Mouse (Mus musculus): ENCODE data around the gene Arhgap4. TPM values are rescaled to one million over a fixed set of nuclear protein-coding genes. Genes with fewer than 3 reads are reported as not detected.

Arhgap4 gene
- polyA plus RNA-seq (2014; fragmentation: Nextera tagmentation; extraction: Ambion mirVana) = 2.0 and 2.3 TPM in 2 replicates

DNA sequence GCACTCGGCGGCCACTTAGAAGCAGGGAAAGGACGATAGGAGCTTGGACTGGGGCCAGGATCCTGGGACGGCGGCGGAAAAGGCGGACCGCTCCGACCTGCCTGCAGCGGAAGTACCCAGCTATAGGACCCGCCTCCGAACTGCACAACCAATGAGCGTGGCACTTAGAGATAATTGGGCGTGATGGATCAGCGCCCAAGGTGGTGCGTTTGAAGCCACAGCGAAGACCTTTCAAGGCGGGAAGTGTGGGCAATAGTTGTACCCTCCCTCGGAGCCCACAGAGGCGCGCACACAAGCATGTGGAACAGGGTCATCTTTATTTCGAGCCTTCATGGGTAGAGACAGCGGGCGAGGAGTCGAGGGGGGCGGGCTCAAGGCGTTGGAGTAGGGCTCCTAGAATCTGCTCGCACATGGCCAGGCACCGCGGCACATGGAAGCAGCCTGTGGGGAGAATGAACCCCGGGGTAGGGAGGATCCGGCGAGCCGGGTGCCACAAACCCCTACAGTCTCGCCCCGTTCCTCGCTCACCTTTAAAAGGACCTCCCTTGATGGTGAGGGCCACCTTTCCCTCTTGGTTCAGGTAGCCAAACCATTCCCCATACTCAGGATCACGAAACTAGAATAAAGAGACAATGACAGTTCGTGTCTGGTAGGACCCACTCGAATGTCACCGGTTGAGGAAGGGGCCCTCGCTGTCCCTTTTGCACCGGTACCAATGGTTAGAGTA, at the start of gene Arhgap4, which contains the start of gene Naa10:
Gene Arhgap4, minus strand, starts transcription at position 48 of the 727 bp plus-strand sequence.
Gene Naa10, minus strand, starts transcription at position 122 of the 727 bp plus-strand sequence.
- peak; percentile 96 for ATAC-seq (ENCODE audit: insufficient number of reproducible peaks, low FRiP score, low TSS enrichment, low read depth)
- no peaks in the 10 kb centered on the region for H3K4me1 ChIP-seq (ENCODE audit: control insufficient read depth, insufficient read depth, low read length)
- H3K36me3 ChIP-seq (ENCODE audit: control insufficient read depth, insufficient read depth, low read length) = no peaks in the 10 kb centered on the region
- H3K9me3 ChIP-seq (ENCODE audit: control insufficient read depth, low read length) = no peaks in the 10 kb centered on the region
- peak within 1 kb of the TSS; percentile 58 for H3K4me2 ChIP-seq (ENCODE audit: low read depth, severe bottlenecking)
- H3K4me3 ChIP-seq (ENCODE audit: low read depth, low read length) = peak within 1 kb of the TSS; percentile 49
- H3K27me3 ChIP-seq (ENCODE audit: control insufficient read depth, insufficient read depth, low read length) = no peaks in the 10 kb centered on the region
- H3K9ac ChIP-seq (ENCODE audit: low read length) = peak within 1 kb of the TSS; percentile 66
- DNase-seq (ENCODE audit: low spot score) = peak; percentile 83
- WGBS = 17% methylated on average over 43 of the region's 43 CpGs
- H3K27ac ChIP-seq (replicated peaks; ENCODE audit: low read depth, low read length) = no peak within 1 kb of the TSS

DNA sequence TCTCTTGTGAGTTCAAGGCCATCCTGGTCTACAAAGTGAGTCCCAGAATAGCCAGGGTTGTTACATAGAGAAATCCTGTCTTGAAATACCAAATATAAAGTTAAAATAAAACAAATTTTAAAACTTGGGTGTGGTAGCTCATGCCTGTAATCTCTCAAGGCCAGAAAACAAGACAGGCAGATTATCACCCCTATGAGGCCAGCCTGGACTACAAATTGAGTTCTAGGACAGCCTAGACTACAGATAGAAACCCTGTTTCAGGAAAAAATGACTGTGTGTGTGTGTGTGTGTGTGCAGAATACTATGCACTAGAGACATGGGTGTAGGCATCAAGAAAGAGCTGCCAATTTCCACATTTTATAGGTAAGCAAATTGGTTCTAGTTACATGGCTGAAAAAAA, 49.1 kb upstream of the Arhgap4 start:
- Histone ChIP-seq H3K27me3 (ENCODE audit: control insufficient read depth, insufficient read depth, low read length) (0 out of 2 replicates have a peak, but pooled peaks cover 6% of the 10 kb centered on the region), H3K4me2 (ENCODE audit: low read depth, severe bottlenecking) (no peak overlapping the region), H3K4me1 (ENCODE audit: control insufficient read depth, insufficient read depth, low read length) (no peaks in the 10 kb centered on the region), H3K27ac (replicated peaks; ENCODE audit: low read depth, low read length) (no peak overlapping the region), H3K9me3 (ENCODE audit: control insufficient read depth, low read length) (no peaks in the 10 kb centered on the region), H3K4me3 (ENCODE audit: low read depth, low read length) (no peak overlapping the region), H3K9ac (ENCODE audit: low read length) (no peak overlapping the region), H3K36me3 (ENCODE audit: control insufficient read depth, insufficient read depth, low read length) (no peaks in the 10 kb centered on the region)
- ATAC-seq (ENCODE audit: insufficient number of reproducible peaks, low FRiP score, low TSS enrichment, low read depth) = no peak
- DNase-seq (ENCODE audit: low spot score) = no peak

DNA sequence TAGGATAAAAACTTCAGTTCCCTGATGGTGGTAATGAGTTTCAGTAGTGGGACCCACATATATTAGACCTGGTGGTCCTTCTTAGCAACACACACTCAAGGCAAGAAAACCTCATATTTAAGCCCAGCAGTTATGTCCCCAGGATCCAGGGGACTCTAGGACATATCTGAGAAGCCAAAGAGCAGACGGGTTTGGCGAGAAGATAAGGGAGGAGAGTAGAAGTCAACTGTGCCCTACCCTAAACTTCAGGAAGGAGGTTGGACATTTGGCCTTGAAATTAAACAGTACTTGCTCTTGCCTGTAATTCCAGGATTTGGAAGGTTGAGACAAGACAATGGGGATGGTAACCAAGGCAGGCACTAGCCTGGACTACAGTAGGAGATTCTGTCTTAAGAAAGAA, 48.1 kb upstream of the Arhgap4 start:
- no peak overlapping the region for H3K27ac ChIP-seq (replicated peaks; ENCODE audit: low read depth, low read length)
- no peak for ATAC-seq (ENCODE audit: insufficient number of reproducible peaks, low FRiP score, low TSS enrichment, low read depth)
- H3K4me2 ChIP-seq (ENCODE audit: low read depth, severe bottlenecking) = no peak overlapping the region
- no peak for DNase-seq (ENCODE audit: low spot score)
- no peak overlapping the region for H3K4me3 ChIP-seq (ENCODE audit: low read depth, low read length)
- H3K27me3 ChIP-seq (ENCODE audit: control insufficient read depth, insufficient read depth, low read length) = 0 out of 2 replicates have a peak, but pooled peaks cover 7% of the 10 kb centered on the region
- H3K36me3 ChIP-seq (ENCODE audit: control insufficient read depth, insufficient read depth, low read length) = no peaks in the 10 kb centered on the region
- no peaks in the 10 kb centered on the region for H3K9me3 ChIP-seq (ENCODE audit: control insufficient read depth, low read length)
- no peak overlapping the region for H3K9ac ChIP-seq (ENCODE audit: low read length)
- WGBS = 87% methylated on average over 2 of the region's 2 CpGs
- no peaks in the 10 kb centered on the region for H3K4me1 ChIP-seq (ENCODE audit: control insufficient read depth, insufficient read depth, low read length)

DNA sequence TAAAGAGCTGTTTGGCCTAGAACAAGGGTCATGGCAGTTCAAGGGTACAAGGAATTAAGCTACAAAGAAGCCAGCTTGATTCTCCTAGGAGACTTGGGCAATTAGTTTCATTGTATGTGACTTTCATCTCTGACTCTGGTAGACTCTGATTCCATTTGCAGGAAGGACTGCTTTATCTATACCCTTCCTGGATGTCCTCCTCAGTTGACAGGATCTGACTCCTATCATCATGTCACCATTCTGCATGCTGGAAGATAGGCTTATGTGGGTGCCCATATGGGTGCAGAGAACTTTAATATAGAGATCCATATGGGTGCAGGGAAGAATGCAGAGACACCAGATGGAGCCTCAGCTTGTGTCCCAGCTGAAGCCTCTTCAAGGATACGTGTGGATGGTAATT, 47.5 kb upstream of the Arhgap4 start:
- no peak overlapping the region for H3K4me3 ChIP-seq (ENCODE audit: low read depth, low read length)
- H3K4me1 ChIP-seq (ENCODE audit: control insufficient read depth, insufficient read depth, low read length) = peaks cover 1% of the 10 kb centered on the region; the same call in 1 of the 2 replicates
- WGBS = 81% methylated on average over 1 of the region's 1 CpGs
- no peak overlapping the region for H3K4me2 ChIP-seq (ENCODE audit: low read depth, severe bottlenecking)
- no peak for DNase-seq (ENCODE audit: low spot score)
- 0 out of 2 replicates have a peak, but pooled peaks cover 7% of the 10 kb centered on the region for H3K27me3 ChIP-seq (ENCODE audit: control insufficient read depth, insufficient read depth, low read length)
- no peaks in the 10 kb centered on the region for H3K9me3 ChIP-seq (ENCODE audit: control insufficient read depth, low read length)
- no peak overlapping the region for H3K9ac ChIP-seq (ENCODE audit: low read length)
- no peak for ATAC-seq (ENCODE audit: insufficient number of reproducible peaks, low FRiP score, low TSS enrichment, low read depth)
- H3K36me3 ChIP-seq (ENCODE audit: control insufficient read depth, insufficient read depth, low read length) = no peaks in the 10 kb centered on the region
- H3K27ac ChIP-seq (replicated peaks; ENCODE audit: low read depth, low read length) = no peak overlapping the region

DNA sequence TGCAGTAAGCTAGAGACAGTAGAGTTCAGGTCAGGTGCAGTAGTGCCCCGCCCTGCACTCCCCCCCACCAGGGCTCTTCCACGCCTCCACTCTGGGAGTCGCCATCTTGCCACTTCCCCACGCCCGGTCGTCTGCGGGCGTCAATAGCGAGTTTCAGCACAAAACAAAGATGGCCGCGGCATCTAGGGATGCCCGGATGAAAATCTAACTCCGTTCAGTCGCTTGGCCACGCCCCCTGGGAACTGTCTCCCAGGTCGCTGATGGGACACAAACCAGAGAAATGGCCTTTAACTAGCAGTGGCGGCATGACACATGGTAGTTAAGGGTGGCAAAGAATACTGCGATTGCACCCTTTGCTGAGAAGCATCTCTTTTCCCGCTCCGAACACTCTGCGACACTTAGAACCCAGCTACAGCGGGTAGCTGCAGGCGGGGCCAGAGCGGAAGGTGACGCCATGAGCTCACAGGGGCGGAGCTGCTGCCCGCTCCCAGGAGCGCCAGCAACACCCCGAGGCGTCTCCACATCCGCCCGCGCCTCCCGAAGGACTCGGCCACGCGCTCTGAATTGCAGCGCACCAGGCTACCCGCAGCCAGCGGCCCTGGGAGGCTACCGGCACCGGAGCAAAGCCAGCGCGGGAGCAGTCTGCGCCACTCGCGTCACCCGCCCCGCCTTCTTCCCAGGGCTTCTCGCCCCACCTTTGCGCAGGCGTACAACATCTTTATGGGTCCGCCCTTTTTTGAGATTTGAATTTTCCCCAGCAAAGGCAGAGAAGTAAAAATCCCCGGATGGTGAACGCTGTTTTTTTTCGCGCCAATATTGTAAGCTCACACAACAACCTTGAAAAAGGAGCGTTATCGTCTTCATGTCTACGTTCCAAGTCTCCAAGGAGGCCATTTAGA, 45.8 kb upstream of the Arhgap4 start:
- H3K9ac ChIP-seq (ENCODE audit: low read length) = peak overlapping the region; percentile 81
- no peaks in the 10 kb centered on the region for H3K36me3 ChIP-seq (ENCODE audit: control insufficient read depth, insufficient read depth, low read length)
- ATAC-seq (ENCODE audit: insufficient number of reproducible peaks, low FRiP score, low TSS enrichment, low read depth) (peak; percentile 93), DNase-seq (ENCODE audit: low spot score) (peak; percentile 86)
- H3K4me2 ChIP-seq (ENCODE audit: low read depth, severe bottlenecking) = peak overlapping the region; percentile 41
- H3K9me3 ChIP-seq (ENCODE audit: control insufficient read depth, low read length) = no peaks in the 10 kb centered on the region
- peaks cover 3% of the 10 kb centered on the region; the same call in 1 of the 2 replicates for H3K4me1 ChIP-seq (ENCODE audit: control insufficient read depth, insufficient read depth, low read length)
- H3K27ac ChIP-seq (replicated peaks; ENCODE audit: low read depth, low read length) = peak overlapping the region; percentile 93
- 12% methylated on average over 60 of the region's 60 CpGs for WGBS
- 0 out of 2 replicates have a peak, but pooled peaks cover 7% of the 10 kb centered on the region for H3K27me3 ChIP-seq (ENCODE audit: control insufficient read depth, insufficient read depth, low read length)
- peak overlapping the region; percentile 60 for H3K4me3 ChIP-seq (ENCODE audit: low read depth, low read length)

DNA sequence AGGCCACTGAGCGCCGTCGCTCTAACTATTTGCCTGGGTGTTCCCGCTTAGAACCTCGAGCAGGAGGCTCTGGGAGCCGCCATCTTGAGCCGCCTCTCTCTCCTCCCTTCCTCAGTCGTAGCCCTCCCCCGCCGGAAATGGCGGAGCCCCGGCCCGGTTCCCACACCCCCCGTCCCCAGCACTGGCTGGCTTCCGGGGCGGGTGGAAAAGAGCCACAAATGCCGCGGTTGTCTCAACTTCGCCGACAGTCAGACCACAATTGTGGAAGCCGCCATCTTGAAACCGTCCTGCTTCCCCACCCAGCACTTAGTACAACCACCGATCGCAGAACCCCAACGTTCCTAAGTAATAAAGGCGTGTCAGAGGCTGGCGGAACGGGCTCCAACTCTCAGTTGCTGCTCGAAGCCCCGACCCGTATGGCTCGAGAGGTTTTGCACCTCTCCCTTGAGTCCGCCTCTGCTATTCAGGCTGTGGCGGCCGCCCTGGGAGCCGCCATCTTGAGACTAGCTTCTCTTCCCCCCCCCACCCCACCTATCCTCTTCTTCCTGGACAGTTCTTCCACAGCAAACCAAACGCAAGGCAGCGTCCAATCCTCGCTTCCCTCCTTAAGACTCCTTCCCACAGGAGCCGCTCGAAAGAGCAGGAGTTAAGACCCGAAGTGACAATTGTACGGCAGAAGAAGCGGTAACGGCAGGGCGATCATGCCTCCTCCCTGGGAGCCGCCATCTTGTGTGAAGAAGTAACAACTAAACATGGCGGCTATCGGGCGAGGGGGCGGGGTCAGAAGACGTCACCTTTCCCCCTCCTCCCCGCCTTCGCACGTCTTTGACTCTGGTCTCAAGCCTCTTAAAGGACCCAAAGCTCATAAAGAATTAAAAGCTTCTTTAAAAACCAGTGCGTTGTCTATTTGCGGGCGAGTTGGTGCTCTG, 44.8 kb upstream of the Arhgap4 start, which contains the start of gene Hcfc1:
Gene Hcfc1, minus strand, starts transcription at position 110 of the 929 bp plus-strand sequence.
- Histone ChIP-seq H3K9ac (ENCODE audit: low read length) (peak within 1 kb of the TSS; percentile 81), H3K4me1 (ENCODE audit: control insufficient read depth, insufficient read depth, low read length) (peaks cover 3% of the 10 kb centered on the region; the same call in 1 of the 2 replicates), H3K27me3 (ENCODE audit: control insufficient read depth, insufficient read depth, low read length) (0 out of 2 replicates have a peak, but pooled peaks cover 7% of the 10 kb centered on the region), H3K27ac (replicated peaks; ENCODE audit: low read depth, low read length) (peak within 1 kb of the TSS; percentile 93), H3K4me2 (ENCODE audit: low read depth, severe bottlenecking) (peak within 1 kb of the TSS; percentile 64), H3K9me3 (ENCODE audit: control insufficient read depth, low read length) (no peaks in the 10 kb centered on the region), H3K4me3 (ENCODE audit: low read depth, low read length) (peak within 1 kb of the TSS; percentile 60), H3K36me3 (ENCODE audit: control insufficient read depth, insufficient read depth, low read length) (no peaks in the 10 kb centered on the region)
- ATAC-seq (ENCODE audit: insufficient number of reproducible peaks, low FRiP score, low TSS enrichment, low read depth) (peak; percentile 75), DNase-seq (ENCODE audit: low spot score) (peak; percentile 87)
- whole genome bisulfite sequencing = 19% methylated on average over 58 of the region's 58 CpGs

DNA sequence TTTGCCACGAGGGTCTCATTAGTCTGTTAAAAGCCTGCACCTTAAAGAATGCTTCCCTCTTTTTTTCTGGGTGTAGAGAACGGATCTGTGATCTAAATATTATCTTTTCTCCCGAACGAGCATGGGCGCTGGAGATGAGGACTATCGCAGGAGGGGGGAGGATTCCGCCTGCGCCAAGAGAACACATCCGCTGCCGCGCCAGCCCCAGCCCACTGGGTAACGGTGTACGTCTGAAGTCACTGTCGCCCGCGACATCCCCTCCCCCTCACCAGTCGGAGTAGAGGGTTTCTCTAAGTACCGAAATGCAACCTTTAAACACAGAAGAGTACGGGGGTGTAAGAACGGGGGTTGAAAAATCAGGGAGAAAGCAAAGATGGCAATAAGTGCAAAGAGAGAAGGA, 43.6 kb upstream of the Arhgap4 start:
- H3K4me2 ChIP-seq (ENCODE audit: low read depth, severe bottlenecking) = peak overlapping the region; percentile 64
- peak overlapping the region; percentile 60 for H3K4me3 ChIP-seq (ENCODE audit: low read depth, low read length)
- no peaks in the 10 kb centered on the region; the same call in 1 of the 2 replicates for H3K36me3 ChIP-seq (ENCODE audit: control insufficient read depth, insufficient read depth, low read length)
- WGBS = 20% methylated on average over 20 of the region's 20 CpGs
- no peaks in the 10 kb centered on the region for H3K9me3 ChIP-seq (ENCODE audit: control insufficient read depth, low read length)
- peaks cover 3% of the 10 kb centered on the region; the same call in 1 of the 2 replicates for H3K4me1 ChIP-seq (ENCODE audit: control insufficient read depth, insufficient read depth, low read length)
- DNase-seq (ENCODE audit: low spot score) (peak; percentile 33), ATAC-seq (ENCODE audit: insufficient number of reproducible peaks, low FRiP score, low TSS enrichment, low read depth) (no peak)
- peak overlapping the region; percentile 81 for H3K9ac ChIP-seq (ENCODE audit: low read length)
- 0 out of 2 replicates have a peak, but pooled peaks cover 7% of the 10 kb centered on the region for H3K27me3 ChIP-seq (ENCODE audit: control insufficient read depth, insufficient read depth, low read length)
- no peak overlapping the region for H3K27ac ChIP-seq (replicated peaks; ENCODE audit: low read depth, low read length)

Measured in limb, embryonic 11.5 days (tissue).